Mouse (Mus musculus) MEL (cell line): ENCODE results near the gene Zscan12. TPM values are rescaled to one million over a fixed set of nuclear protein-coding genes. Genes with fewer than 3 reads are reported as not detected.

Source experiments
- DNase-seq: peaks from one replicate; pipeline ENCODE4 v3.0.0; 2011; ENCODE audit warnings: low read depth, low spot score
- H3K27ac ChIP-seq: 2 replicates; pipeline ENCODE4 v1.5.1; 2012; ENCODE audit warnings: low read depth, mild to moderate bottlenecking, control low read depth, low read length, moderate library complexity; ENCODE audit not compliant: control insufficient read depth
- H3K27me3 ChIP-seq, 2 experiments: fragments of 150-350 bp in 1 of 2; sonication (generic) in 1 of 2; 2 replicates each; pipeline ENCODE4 v1.6.1; 2012; ENCODE audit warnings: low read length in 2 of 2, mild to moderate bottlenecking in 2 of 2, improper control_type of control experiment in 1 of 2, moderate library complexity in 1 of 2; ENCODE audit not compliant: insufficient read depth in 2 of 2, control insufficient read depth in 1 of 2
- H3K36me3 ChIP-seq, 2 experiments: 2 replicates each; pipeline ENCODE4 v1.6.1; 2012 to 2014; ENCODE audit warnings: low read length in 2 of 2, improper control_type of control experiment in 1 of 2, inconsistent platforms in 1 of 2, mild to moderate bottlenecking in 1 of 2; ENCODE audit not compliant: insufficient read depth in 2 of 2, control insufficient read depth in 1 of 2
- H3K4me1 ChIP-seq, 2 experiments: fragments of 150-350 bp in 1 of 2; sonication (generic) in 1 of 2; 2 replicates each; pipeline ENCODE4 v1.6.1; 2012; ENCODE audit warnings: low read length in 2 of 2, improper control_type of control experiment in 1 of 2, mild to moderate bottlenecking in 1 of 2; ENCODE audit not compliant: insufficient read depth in 2 of 2, control insufficient read depth in 1 of 2
- H3K4me3 ChIP-seq, 2 experiments: fragments of 150-350 bp in 1 of 2; sonication (generic) in 1 of 2; 2 replicates each; pipeline ENCODE4 v1.5.1; 2012; ENCODE audit warnings: low read depth in 2 of 2, low read length in 2 of 2, mild to moderate bottlenecking in 2 of 2, moderate library complexity in 2 of 2, control low read depth in 1 of 2, improper control_type of control experiment in 1 of 2; ENCODE audit not compliant: control insufficient read depth in 1 of 2, insufficient read depth in 1 of 2
- H3K79me2 ChIP-seq: 2 replicates; pipeline ENCODE4 v1.6.1; 2012; ENCODE audit warnings: mild to moderate bottlenecking, low read length, moderate library complexity; ENCODE audit not compliant: control insufficient read depth, poor library complexity, insufficient read depth
- H3K9ac ChIP-seq: 2 replicates; pipeline ENCODE4 v1.6.1; 2012; ENCODE audit warnings: low read depth, mild to moderate bottlenecking, control low read depth, low read length, moderate library complexity; ENCODE audit not compliant: control insufficient read depth, poor library complexity, severe bottlenecking
- H3K9me3 ChIP-seq: fragments of 150-350 bp; sonication (generic); replicated peaks from 2 replicates; pipeline ENCODE4 v1.6.1; 2012; ENCODE audit warnings: mild to moderate bottlenecking, low read length, improper control_type of control experiment, moderate library complexity; ENCODE audit not compliant: insufficient read depth
- CHD1 ChIP-seq: IDR thresholded peaks from 2 replicates; pipeline ENCODE4 v1.6.1; 2012; ENCODE audit warnings: low read depth, mild to moderate bottlenecking, inconsistent platforms, low read length, improper control_type of control experiment
- EP300 ChIP-seq, 2 experiments: IDR thresholded peaks; 2 replicates each; pipeline ENCODE4 v1.6.1; 2011; ENCODE audit warnings: improper control_type of control experiment in 2 of 2, low read length in 2 of 2, low read depth in 1 of 2, mild to moderate bottlenecking in 1 of 2
- GATA1 ChIP-seq: IDR thresholded peaks from 2 replicates; pipeline ENCODE4 v1.6.1; 2011; ENCODE audit warnings: low read depth, low read length, improper control_type of control experiment
- JUND ChIP-seq: IDR thresholded peaks from 2 replicates; pipeline ENCODE4 v1.6.1; 2011; ENCODE audit warnings: low read depth, mild to moderate bottlenecking, improper control_type of control experiment, low read length
- MAX ChIP-seq: IDR thresholded peaks from 2 replicates; pipeline ENCODE4 v1.6.1; 2011; ENCODE audit warnings: low read length, improper control_type of control experiment
- MYB ChIP-seq: IDR thresholded peaks from 2 replicates; pipeline ENCODE4 v1.6.1; 2011; ENCODE audit warnings: mild to moderate bottlenecking, low read depth, low read length, improper control_type of control experiment
- NRF1 ChIP-seq: IDR thresholded peaks from 2 replicates; pipeline ENCODE4 v1.6.1; 2014; ENCODE audit warnings: low read depth, mild to moderate bottlenecking, inconsistent platforms, low read length, improper control_type of control experiment, moderate library complexity; ENCODE audit not compliant: poor library complexity, insufficient read depth, severe bottlenecking
- POLR2A ChIP-seq, 2 experiments: IDR thresholded peaks; 2 replicates each; pipeline ENCODE4 v1.6.1; 2011 to 2012; ENCODE audit warnings: low read length in 2 of 2, mild to moderate bottlenecking in 2 of 2, control low read depth in 1 of 2, improper control_type of control experiment in 1 of 2, low read depth in 1 of 2, moderate library complexity in 1 of 2; ENCODE audit not compliant: control insufficient read depth in 1 of 2, insufficient read depth in 1 of 2, poor library complexity in 1 of 2
- POLR2AphosphoS5 ChIP-seq: IDR thresholded peaks from 2 replicates; pipeline ENCODE4 v1.6.1; 2012; ENCODE audit warnings: low read depth, borderline replicate concordance, mild to moderate bottlenecking, inconsistent platforms, low read length, moderate library complexity, mixed read lengths
- RCOR1 ChIP-seq: IDR thresholded peaks from 2 replicates; pipeline ENCODE4 v1.6.1; 2012; ENCODE audit warnings: low read depth, mild to moderate bottlenecking, inconsistent platforms, low read length, improper control_type of control experiment
- SMC3 ChIP-seq: IDR thresholded peaks from 2 replicates; pipeline ENCODE4 v1.6.1; 2011; ENCODE audit warnings: low read depth, low read length, improper control_type of control experiment
- TCF12 ChIP-seq: IDR thresholded peaks from 2 replicates; pipeline ENCODE4 v1.6.1; 2014; ENCODE audit warnings: low read depth, mild to moderate bottlenecking, inconsistent platforms, low read length, improper control_type of control experiment, moderate library complexity
- USF1 ChIP-seq: IDR thresholded peaks from 2 replicates; pipeline ENCODE4 v1.6.1; 2014; ENCODE audit warnings: low read depth, mild to moderate bottlenecking, inconsistent platforms, low read length, improper control_type of control experiment, moderate library complexity
- USF2 ChIP-seq, 2 experiments: IDR thresholded peaks; 2 replicates each; pipeline ENCODE4 v1.6.1; 2011 to 2012; ENCODE audit warnings: improper control_type of control experiment in 2 of 2, low read length in 2 of 2, borderline replicate concordance in 1 of 2, inconsistent platforms in 1 of 2, low read depth in 1 of 2, mild to moderate bottlenecking in 1 of 2; ENCODE audit not compliant: insufficient read depth in 1 of 2
- ZC3H11A ChIP-seq: IDR thresholded peaks from 2 replicates; pipeline ENCODE4 v1.6.1; 2012; ENCODE audit warnings: low read depth, mild to moderate bottlenecking, inconsistent platforms, low read length, improper control_type of control experiment
- ZKSCAN1 ChIP-seq: IDR thresholded peaks from 2 replicates; pipeline ENCODE4 v1.6.1; 2012; ENCODE audit warnings: low read depth, mild to moderate bottlenecking, inconsistent platforms, low read length, improper control_type of control experiment, moderate library complexity
- ZMIZ1 ChIP-seq: IDR thresholded peaks from 2 replicates; pipeline ENCODE4 v1.6.1; 2012; ENCODE audit warnings: low read depth, mild to moderate bottlenecking, inconsistent platforms, low read length, improper control_type of control experiment, moderate library complexity
- polyA plus RNA-seq, 2 experiments: library from polyadenylated mRNA; stranded (reverse) in 1 of 2; unstranded in 1 of 2; fragments of >175 nt in 1 of 2; fragments of >200 nt in 1 of 2; gene quantifications; 2 replicates each; pipeline versions ENCODE4 v1.2.1 to v1.2.4; 2012; ENCODE audit warnings: low replicate concordance in 2 of 2, low read depth in 1 of 2; ENCODE audit not compliant: insufficient read length in 2 of 2, insufficient read depth in 1 of 2, missing spikeins in 1 of 2
- total RNA-seq: library from RNA; depleted of rRNA; stranded (reverse); fragments of 300-350 nt; gene quantifications from 2 replicates; pipeline ENCODE4 v1.2.3, GENCODE M21; 2012

The Zscan12 gene
- total and polyA plus RNA-seq, 3 experiments: 6.8 to 11.1 TPM; not detected in 1

GRCm38 (mm10) chr13:21402287-21402846 lies 39.7 kb downstream of the Zscan12 start, which contains the start of gene Zkscan3 (continued):
- no peak for TF ChIP-seq POLR2AphosphoS5
- peak; percentile 48; the same call in 1 of the 2 replicates for TF ChIP-seq TCF12
- no peak for TF ChIP-seq USF1
- TF ChIP-seq SMC3: no peak
- no peak for TF ChIP-seq JUND
- TF ChIP-seq EP300 (IDR thresholded peaks at IDR 0.05; ENCODE audit: low read depth in 1 of 2, low read length in 2 of 2): peak in 1 of 2 experiments; percentile 31; a peak in 1 of 4 replicates
- no peak for TF ChIP-seq NRF1
- no peak for TF ChIP-seq GATA1
- TF ChIP-seq MYB: no peak
- TF ChIP-seq ZMIZ1: no peak
- TF ChIP-seq CHD1: no peak
- no peak for TF ChIP-seq MAX

- Histone ChIP-seq H3K36me3 (peaks cover 0 to 10% of the 10 kb centered on the region in 2 experiments; a peak in 2 of 4 replicates), H3K9ac (peak overlapping the region; percentile 87), H3K4me3 (peak overlapping the region; percentile 67 to 83), H3K79me2 (peaks cover 12% of the 10 kb centered on the region), H3K4me1 (peaks cover 0 to 11% of the 10 kb centered on the region in 2 experiments; a peak in 3 of 4 replicates), H3K9me3 (no peaks in the 10 kb centered on the region), H3K27me3 (no peaks in the 10 kb centered on the region; a peak in 1 of 4 replicates), H3K27ac (peak overlapping the region; percentile 32; the same call in 1 of the 2 replicates)
- TF ChIP-seq ZMIZ1: no peak
- DNase-seq: no peak
Observed at GRCm38 (mm10) chr13:21402848-21403247, 40.2 kb downstream of the Zscan12 start.

GRCm38 (mm10) chr13:21407341-21407740 lies 44.7 kb downstream of the Zscan12 start:
- TF ChIP-seq ZC3H11A (no peak), ZMIZ1 (no peak), POLR2A (IDR thresholded peaks at IDR 0.05; ENCODE audit: control insufficient read depth in 1 of 2, insufficient read depth in 1 of 2, low read depth in 1 of 2, low read length in 2 of 2, poor library complexity in 1 of 2) (no peak), MYB (no peak), USF2 (IDR thresholded peaks at IDR 0.05; ENCODE audit: borderline replicate concordance in 1 of 2, insufficient read depth in 1 of 2, low read depth in 1 of 2, low read length in 2 of 2) (no peak), POLR2AphosphoS5 (no peak), ZKSCAN1 (no peak), RCOR1 (no peak)
- H3K79me2 ChIP-seq: peaks cover 2% of the 10 kb centered on the region
- DNase-seq: no peak
- H3K27me3 ChIP-seq: peaks cover 0 to 3% of the 10 kb centered on the region in 2 experiments; a peak in 3 of 4 replicates
- no peak overlapping the region for H3K27ac ChIP-seq
- H3K9me3 ChIP-seq: no peaks in the 10 kb centered on the region
- peaks cover 0 to 7% of the 10 kb centered on the region in 2 experiments; a peak in 1 of 4 replicates for H3K4me1 ChIP-seq
- H3K36me3 ChIP-seq: peaks cover 0 to 4% of the 10 kb centered on the region in 2 experiments; a peak in 2 of 4 replicates
- H3K9ac ChIP-seq: peak overlapping the region; percentile 30; the same call in 1 of the 2 replicates
- H3K4me3 ChIP-seq: no peak overlapping the region; a peak in 1 of 4 replicates
